Mouse (Mus musculus) monocyte, adult 59 days (primary cell): Measurements from ENCODE around the gene Large2. TPM values are rescaled to one million over a fixed set of nuclear protein-coding genes. Genes with fewer than 3 reads are reported as not detected.

Source experiments
- total RNA-seq, 2 experiments: library from RNA; stranded (reverse); gene quantifications; one replicate each; pipeline ENCODE4 v1.2.4; 2023

Large2 gene
- total RNA-seq, result not detected

GRCm38 (mm10) chr2:92374514-92374913, at the start of gene Large2, which contains the start of gene Pex16:
Large2 (minus strand) TSS chr2:92374869.
Pex16 (plus strand) TSS chr2:92374676.

GRCm38 (mm10) chr2:92401091-92401561, 26.5 kb upstream of the Large2 start, which contains the start of gene Mapk8ip1:
Mapk8ip1 (minus strand) TSS chr2:92401263.

GRCm38 (mm10) chr2:92381901-92382588, 7.4 kb upstream of the Large2 start, which contains the start of gene 1700029I15Rik:
1700029I15Rik (plus strand) TSS chr2:92382538.

Other genes starting within 250 kb of the Large2 start
- 10 to 100 TPM; 28.5 to 28.6 TPM for gene Pex16, start 193 bp downstream of the Large2 start, total RNA-seq
- 1 to 10 TPM; 3.4 to 3.6 TPM for gene 1700029I15Rik, start 7.7 kb upstream of the Large2 start, total RNA-seq
- gene Mapk8ip1, start 26.4 kb upstream of the Large2 start, total RNA-seq, result 1 to 10 TPM; 2.0 to 3.0 TPM
- 10 to 100 TPM; 17.8 to 24.6 TPM for gene Cry2, start 59.2 kb upstream of the Large2 start, total RNA-seq
- gene Slc35c1, start 85.7 kb upstream of the Large2 start, total RNA-seq, result 10 to 100 TPM; 40.9 to 47.2 TPM
- 1 to 10 TPM; 1.8 to 2.8 TPM for gene Chst1, start 224.8 kb upstream of the Large2 start, total RNA-seq